Mouse (Mus musculus): ENCODE measurements at regions not wholly inside any gene's neighbourhood (a gene's known extent, or its start where the extent isn't known, plus 50 kb on each side); places are given as distances from the start of the nearest gene placed in this dataset.

DNA sequence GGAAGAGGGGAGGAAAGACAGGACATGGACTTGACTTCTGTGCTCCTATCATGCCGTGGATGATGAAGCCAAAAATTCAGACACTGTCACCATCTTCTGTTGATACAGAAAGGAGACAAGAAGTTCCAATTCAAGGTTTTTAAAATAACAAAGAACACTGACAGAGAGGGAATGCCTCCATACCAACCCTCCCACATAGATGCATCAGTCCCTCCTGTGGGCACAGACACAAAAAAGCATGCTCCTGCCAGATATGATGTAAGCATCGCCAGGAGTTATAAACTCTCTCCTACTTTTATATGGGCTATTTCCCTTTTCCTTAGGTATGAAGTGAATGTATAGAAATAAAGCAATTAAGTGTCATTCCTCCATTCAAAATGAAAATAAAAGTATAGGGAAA is 229.6 kb upstream of the Gm10306 start:
- no peak for TF ChIP-seq CTCF (IDR thresholded peaks at IDR 0.05; ENCODE audit: low read depth)
- no peak for TF ChIP-seq EP300 (optimal IDR thresholded peaks at IDR 0.05)

All from stomach, postnatal 0 days (tissue).